Mouse (Mus musculus): ENCODE data around the gene Cacna2d4. TPM values are rescaled to one million over a fixed set of nuclear protein-coding genes. Genes with fewer than 3 reads are reported as not detected.
"Not testable (repeated sequence)": the region's sequence is repeated elsewhere in the genome, so short reads cannot be mapped to it uniquely, and the experiment has no call there.

Cacna2d4 gene
- polyA plus RNA-seq, 1 experiment from 2014 or later = 0.23 TPM

DNA sequence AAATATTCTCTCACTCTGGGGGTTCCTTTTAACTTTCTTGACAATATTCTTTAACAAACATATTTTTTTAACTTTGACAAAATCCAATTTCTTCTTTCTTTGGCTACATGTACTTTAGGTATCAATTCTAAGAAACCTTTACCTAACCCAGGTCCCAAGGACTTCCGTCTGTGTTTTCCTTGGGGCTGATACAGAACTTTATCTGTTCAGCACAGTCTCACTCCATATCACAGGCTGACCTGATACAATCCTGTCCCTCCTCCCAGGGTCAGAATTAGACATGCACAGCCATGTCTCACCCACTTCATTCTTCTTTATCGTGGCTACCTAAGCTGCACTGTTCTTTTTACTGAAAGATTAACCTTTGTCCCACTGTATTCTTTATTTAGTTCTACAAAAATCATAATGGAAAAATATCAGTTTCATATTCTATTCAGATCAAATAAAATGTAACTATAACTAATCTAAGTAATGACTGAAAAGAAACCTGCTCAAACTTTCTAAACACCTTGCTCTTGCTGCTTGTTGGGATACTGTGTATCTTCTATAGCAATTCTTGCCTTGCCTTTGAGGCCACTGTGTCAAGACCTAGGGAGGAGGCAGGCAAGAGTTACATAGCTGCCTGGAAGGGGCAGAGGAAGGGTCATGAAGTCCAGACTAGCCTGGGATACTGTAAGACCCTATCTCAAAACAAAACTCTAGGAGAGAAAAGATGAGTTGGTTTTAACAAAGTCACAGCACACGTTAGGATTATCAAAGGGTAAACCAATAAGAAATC is 124.8 kb downstream of the Cacna2d4 start:
- Histone ChIP-seq H3K4me2 (replicated peaks; ENCODE audit: low read depth, low read length) (no peak overlapping the region), H3K36me3 (ENCODE audit: control insufficient read depth, insufficient read depth, low read length) (peaks cover 44% of the 10 kb centered on the region), H3K27me3 (ENCODE audit: control insufficient read depth, insufficient read depth, low read length) (no peaks in the 10 kb centered on the region), H3K4me1 (ENCODE audit: control insufficient read depth, insufficient read depth, low read length) (no peaks in the 10 kb centered on the region), H3K9ac (replicated peaks; ENCODE audit: low read depth, low read length) (no peak overlapping the region), H3K9me3 (ENCODE audit: control insufficient read depth, low read depth, low read length) (no peaks in the 10 kb centered on the region), H3K4me3 (ENCODE audit: low read depth, low read length) (no peak overlapping the region), H3K27ac (ENCODE audit: low read length) (no peak overlapping the region)
- WGBS = 84% methylated on average over 3 of the region's 3 CpGs
- no peak for ATAC-seq (ENCODE audit: insufficient number of reproducible peaks, insufficient read depth, low FRiP score, low read depth)

DNA sequence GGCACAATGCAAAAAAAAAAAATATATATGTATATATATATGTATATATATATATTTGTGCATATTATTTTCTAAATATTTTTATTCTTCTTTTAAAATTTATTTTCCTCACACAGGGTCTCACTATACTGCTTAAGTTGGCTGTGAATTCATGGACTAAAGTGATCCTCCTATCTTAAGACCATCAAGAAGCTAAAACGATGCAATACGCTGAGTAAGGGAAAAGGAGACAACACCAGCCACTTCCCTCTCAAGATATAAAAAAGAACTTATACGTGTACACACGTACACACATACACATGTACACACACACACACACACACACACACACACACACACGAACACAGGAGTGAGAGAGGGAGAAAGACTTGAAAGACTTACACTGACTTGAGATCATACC is 127.3 kb downstream of the Cacna2d4 start:
- ATAC-seq (ENCODE audit: insufficient number of reproducible peaks, insufficient read depth, low FRiP score, low read depth) = no peak
- Histone ChIP-seq H3K4me2 (replicated peaks; ENCODE audit: low read depth, low read length) (no peak overlapping the region), H3K4me3 (ENCODE audit: low read depth, low read length) (no peak overlapping the region), H3K27ac (ENCODE audit: low read length) (no peak overlapping the region), H3K4me1 (ENCODE audit: control insufficient read depth, insufficient read depth, low read length) (no peaks in the 10 kb centered on the region), H3K36me3 (ENCODE audit: control insufficient read depth, insufficient read depth, low read length) (peaks cover 24% of the 10 kb centered on the region), H3K27me3 (ENCODE audit: control insufficient read depth, insufficient read depth, low read length) (no peaks in the 10 kb centered on the region), H3K9me3 (ENCODE audit: control insufficient read depth, low read depth, low read length) (no peaks in the 10 kb centered on the region), H3K9ac (replicated peaks; ENCODE audit: low read depth, low read length) (no peak overlapping the region)
- 94% methylated on average over 5 of the region's 5 CpGs for WGBS

DNA sequence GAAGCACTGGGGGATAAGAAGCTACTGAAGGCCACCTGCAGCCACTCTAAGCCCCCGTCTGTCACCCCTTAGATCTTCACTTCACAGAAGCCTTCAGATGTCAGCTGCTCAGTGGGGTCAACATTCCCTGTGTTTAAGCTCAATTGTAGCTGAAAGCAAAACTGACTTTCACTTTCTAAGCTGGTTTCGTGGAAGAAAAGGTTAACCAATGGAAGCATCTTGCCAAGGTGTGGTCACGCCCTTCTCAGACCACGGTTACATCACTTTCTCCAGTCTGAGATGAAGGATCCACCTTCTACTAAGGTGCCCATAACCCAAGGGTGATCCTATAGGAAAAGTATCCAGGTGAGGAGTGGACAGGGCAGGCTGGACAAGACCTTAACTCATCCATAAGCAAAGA is 130.5 kb downstream of the Cacna2d4 start:
- H3K4me3 ChIP-seq (ENCODE audit: low read depth, low read length); H3K4me1 ChIP-seq (ENCODE audit: control insufficient read depth, insufficient read depth, low read length); H3K27me3 ChIP-seq (ENCODE audit: control insufficient read depth, insufficient read depth, low read length); H3K9me3 ChIP-seq (ENCODE audit: control insufficient read depth, low read depth, low read length); H3K4me2 ChIP-seq (replicated peaks; ENCODE audit: low read depth, low read length); ATAC-seq (ENCODE audit: insufficient number of reproducible peaks, insufficient read depth, low FRiP score, low read depth); H3K9ac ChIP-seq (replicated peaks; ENCODE audit: low read depth, low read length); H3K27ac ChIP-seq (ENCODE audit: low read length): not testable (repeated sequence)
- 71% methylated on average over 3 of the region's 4 CpGs for WGBS
- H3K36me3 ChIP-seq (ENCODE audit: control insufficient read depth, insufficient read depth, low read length) = peaks cover 15% of the 10 kb centered on the region

DNA sequence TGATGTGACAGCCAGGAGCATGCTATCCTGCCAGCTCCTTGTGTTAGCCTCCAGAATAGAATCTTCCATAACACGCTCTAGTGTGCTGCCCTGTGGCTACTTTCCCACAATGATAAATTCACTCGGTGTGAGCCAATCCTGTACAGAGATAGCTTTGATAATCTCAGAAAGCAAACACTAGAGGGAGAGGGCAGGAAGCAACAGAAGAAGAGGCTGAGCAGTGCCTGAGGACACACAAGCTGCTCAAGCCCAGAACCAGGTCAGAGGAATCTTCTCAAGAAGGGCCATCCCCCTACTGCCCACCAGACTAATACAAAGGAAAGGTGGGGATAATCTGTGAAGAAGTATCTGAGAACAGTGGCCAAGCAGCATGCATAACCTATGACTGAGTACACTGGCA is 131.1 kb downstream of the Cacna2d4 start:
- Histone ChIP-seq H3K4me2 (replicated peaks; ENCODE audit: low read depth, low read length) (no peak overlapping the region), H3K27me3 (ENCODE audit: control insufficient read depth, insufficient read depth, low read length) (no peaks in the 10 kb centered on the region), H3K9ac (replicated peaks; ENCODE audit: low read depth, low read length) (no peak overlapping the region), H3K4me1 (ENCODE audit: control insufficient read depth, insufficient read depth, low read length) (no peaks in the 10 kb centered on the region), H3K36me3 (ENCODE audit: control insufficient read depth, insufficient read depth, low read length) (peaks cover 15% of the 10 kb centered on the region), H3K9me3 (ENCODE audit: control insufficient read depth, low read depth, low read length) (no peaks in the 10 kb centered on the region), H3K4me3 (ENCODE audit: low read depth, low read length) (no peak overlapping the region), H3K27ac (ENCODE audit: low read length) (no peak overlapping the region)
- WGBS = 82% methylated on average over 2 of the region's 2 CpGs
- ATAC-seq (ENCODE audit: insufficient number of reproducible peaks, insufficient read depth, low FRiP score, low read depth) = no peak

DNA sequence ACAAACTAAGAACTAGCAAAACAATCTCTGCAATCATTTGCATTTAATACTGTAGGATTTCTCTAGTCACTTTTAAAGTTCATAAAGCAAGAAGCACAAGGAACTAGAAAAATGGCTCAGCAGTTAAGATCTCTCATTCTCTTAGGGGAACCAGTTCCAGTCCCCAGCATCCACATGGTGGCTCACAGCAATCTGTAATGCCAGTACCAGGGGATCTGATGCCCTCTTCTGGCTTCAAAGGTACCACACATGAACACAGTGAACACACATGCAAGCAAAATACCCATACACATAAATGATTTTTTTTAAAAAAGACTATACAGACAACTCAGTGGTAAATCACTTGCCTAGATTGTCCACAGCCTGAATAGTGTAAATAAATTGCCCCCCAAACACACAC is 135.3 kb downstream of the Cacna2d4 start:
- H3K4me1 ChIP-seq (ENCODE audit: control insufficient read depth, insufficient read depth, low read length) = no peaks in the 10 kb centered on the region
- no peak overlapping the region for H3K4me3 ChIP-seq (ENCODE audit: low read depth, low read length)
- H3K36me3 ChIP-seq (ENCODE audit: control insufficient read depth, insufficient read depth, low read length) = no peaks in the 10 kb centered on the region
- H3K9me3 ChIP-seq (ENCODE audit: control insufficient read depth, low read depth, low read length) = no peaks in the 10 kb centered on the region
- no peak overlapping the region for H3K27ac ChIP-seq (ENCODE audit: low read length)
- no peak for ATAC-seq (ENCODE audit: insufficient number of reproducible peaks, insufficient read depth, low FRiP score, low read depth)
- no peaks in the 10 kb centered on the region for H3K27me3 ChIP-seq (ENCODE audit: control insufficient read depth, insufficient read depth, low read length)
- no peak overlapping the region for H3K4me2 ChIP-seq (replicated peaks; ENCODE audit: low read depth, low read length)
- H3K9ac ChIP-seq (replicated peaks; ENCODE audit: low read depth, low read length) = no peak overlapping the region

DNA sequence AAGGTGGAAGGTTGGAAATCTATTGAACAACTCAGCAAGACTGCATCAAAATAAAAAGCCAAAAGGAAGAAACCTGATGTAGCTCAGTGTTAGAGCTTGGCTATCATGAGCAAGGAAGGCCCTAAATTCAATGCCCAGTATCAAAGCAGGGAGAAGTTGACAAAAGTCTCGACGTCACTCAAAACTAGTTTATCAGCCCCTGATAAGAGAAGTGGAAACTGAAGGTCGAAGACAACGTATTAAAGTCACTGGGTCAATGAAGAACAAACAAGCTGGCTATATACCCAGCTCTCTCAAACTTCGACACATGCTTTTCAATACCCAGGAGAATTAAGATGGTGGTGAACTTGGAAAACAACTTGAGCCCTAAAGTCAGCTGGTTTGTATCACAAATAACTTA is 135.9 kb downstream of the Cacna2d4 start:
- Histone ChIP-seq H3K27me3 (ENCODE audit: control insufficient read depth, insufficient read depth, low read length) (no peaks in the 10 kb centered on the region), H3K9me3 (ENCODE audit: control insufficient read depth, low read depth, low read length) (no peaks in the 10 kb centered on the region), H3K36me3 (ENCODE audit: control insufficient read depth, insufficient read depth, low read length) (no peaks in the 10 kb centered on the region), H3K27ac (ENCODE audit: low read length) (no peak overlapping the region), H3K4me3 (ENCODE audit: low read depth, low read length) (no peak overlapping the region), H3K4me2 (replicated peaks; ENCODE audit: low read depth, low read length) (no peak overlapping the region), H3K9ac (replicated peaks; ENCODE audit: low read depth, low read length) (no peak overlapping the region), H3K4me1 (ENCODE audit: control insufficient read depth, insufficient read depth, low read length) (0 out of 2 replicates have a peak, but pooled peaks cover 3% of the 10 kb centered on the region)
- ATAC-seq (ENCODE audit: insufficient number of reproducible peaks, insufficient read depth, low FRiP score, low read depth) = no peak
- 58% methylated on average over 5 of the region's 5 CpGs for WGBS

DNA sequence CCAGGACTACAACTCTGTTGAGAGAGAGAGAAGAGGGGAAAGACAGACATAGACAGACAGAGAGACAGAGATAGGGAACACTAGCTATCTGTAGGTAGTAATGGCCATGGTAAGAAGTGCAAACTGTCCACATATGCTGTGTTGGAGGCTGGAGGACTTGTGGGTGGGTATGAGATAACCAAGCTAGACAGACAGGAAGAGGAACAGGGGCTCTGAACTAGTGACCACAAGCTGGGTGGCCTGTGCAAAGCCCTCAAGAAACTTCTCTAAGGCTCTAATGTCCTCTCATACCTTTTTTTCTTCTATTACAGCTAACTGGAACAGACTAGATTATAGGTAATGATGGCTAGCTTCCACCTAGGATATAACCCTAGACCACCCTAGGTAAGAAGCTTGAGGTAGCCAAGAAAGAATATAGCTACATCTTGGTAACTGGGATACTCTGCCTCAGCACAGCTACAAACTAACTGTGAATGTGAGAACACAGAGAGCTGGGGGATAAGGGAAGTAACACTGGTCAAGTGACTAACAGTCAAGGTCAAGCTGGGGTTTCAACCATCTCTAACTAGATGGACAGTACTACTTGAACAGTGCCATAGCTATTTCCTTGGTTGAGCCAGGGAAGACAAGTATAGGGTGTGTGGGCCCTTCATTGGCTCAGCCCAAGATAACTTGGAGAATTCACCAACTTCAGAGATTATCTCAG is 136.8 kb downstream of the Cacna2d4 start:
- Histone ChIP-seq H3K9ac (replicated peaks; ENCODE audit: low read depth, low read length) (no peak overlapping the region), H3K9me3 (ENCODE audit: control insufficient read depth, low read depth, low read length) (no peaks in the 10 kb centered on the region), H3K4me1 (ENCODE audit: control insufficient read depth, insufficient read depth, low read length) (0 out of 2 replicates have a peak, but pooled peaks cover 3% of the 10 kb centered on the region), H3K27me3 (ENCODE audit: control insufficient read depth, insufficient read depth, low read length) (no peaks in the 10 kb centered on the region), H3K4me2 (replicated peaks; ENCODE audit: low read depth, low read length) (no peak overlapping the region), H3K27ac (ENCODE audit: low read length) (no peak overlapping the region), H3K36me3 (ENCODE audit: control insufficient read depth, insufficient read depth, low read length) (no peaks in the 10 kb centered on the region), H3K4me3 (ENCODE audit: low read depth, low read length) (no peak overlapping the region)
- no peak for ATAC-seq (ENCODE audit: insufficient number of reproducible peaks, insufficient read depth, low FRiP score, low read depth)

DNA sequence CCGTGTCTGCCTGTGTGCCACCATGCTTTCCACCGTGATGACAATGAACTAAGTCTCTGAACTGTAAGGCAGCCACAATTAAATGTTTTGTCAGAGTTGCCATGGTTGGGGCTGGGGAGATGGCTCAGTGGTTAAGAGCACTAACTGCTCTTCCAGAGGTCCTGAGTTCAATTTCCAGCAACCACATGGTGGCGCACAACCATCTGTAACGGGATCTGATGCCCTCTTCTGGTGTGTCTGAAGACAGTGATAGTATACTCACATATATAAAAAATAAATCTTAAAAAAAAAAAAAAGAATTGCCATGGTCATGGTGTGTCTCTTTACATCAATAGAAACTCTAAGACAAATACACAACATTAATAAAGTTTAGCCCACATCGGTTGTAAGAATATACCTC is 138.7 kb downstream of the Cacna2d4 start:
- Histone ChIP-seq H3K27ac (ENCODE audit: low read length) (no peak overlapping the region), H3K36me3 (ENCODE audit: control insufficient read depth, insufficient read depth, low read length) (no peaks in the 10 kb centered on the region), H3K4me3 (ENCODE audit: low read depth, low read length) (no peak overlapping the region), H3K4me1 (ENCODE audit: control insufficient read depth, insufficient read depth, low read length) (0 out of 2 replicates have a peak, but pooled peaks cover 3% of the 10 kb centered on the region), H3K27me3 (ENCODE audit: control insufficient read depth, insufficient read depth, low read length) (no peaks in the 10 kb centered on the region), H3K9me3 (ENCODE audit: control insufficient read depth, low read depth, low read length) (no peaks in the 10 kb centered on the region), H3K4me2 (replicated peaks; ENCODE audit: low read depth, low read length) (no peak overlapping the region), H3K9ac (replicated peaks; ENCODE audit: low read depth, low read length) (no peak overlapping the region)
- no peak for ATAC-seq (ENCODE audit: insufficient number of reproducible peaks, insufficient read depth, low FRiP score, low read depth)
- WGBS = 82% methylated on average over 5 of the region's 5 CpGs

Measured in stomach, embryonic 14.5 days (tissue).